Mouse (Mus musculus): ENCODE data around the gene Arnt. TPM values are rescaled to one million over a fixed set of nuclear protein-coding genes. Genes with fewer than 3 reads are reported as not detected.
"Not testable (repeated sequence)": the region's sequence is repeated elsewhere in the genome, so short reads cannot be mapped to it uniquely, and the experiment has no call there.

Gene Arnt
- total RNA-seq, 4 experiments from 2014 or later: 45.0 to 51.9 (median 46.6) TPM

DNA sequence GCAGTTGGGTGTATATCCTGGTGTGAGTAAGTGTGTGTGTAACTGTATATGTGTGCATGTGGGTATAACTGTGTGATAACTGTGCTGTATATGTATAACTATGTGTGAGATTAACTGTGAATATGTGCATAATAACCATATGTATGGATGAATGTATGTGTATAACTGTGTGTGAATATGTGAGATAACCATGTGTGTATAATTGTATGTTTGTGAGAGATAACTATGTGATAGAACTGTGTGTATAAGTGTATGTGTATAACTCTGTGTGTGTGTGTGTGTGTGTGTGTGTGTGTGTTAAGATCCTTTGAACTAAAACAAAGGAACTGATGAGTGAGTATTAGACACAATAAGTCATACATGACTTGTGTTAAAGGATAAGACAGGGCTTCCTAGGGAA, 91.9 kb downstream of the Arnt start:
- DNase-seq (ENCODE audit: low spot score in 2 of 2): no peak

DNA sequence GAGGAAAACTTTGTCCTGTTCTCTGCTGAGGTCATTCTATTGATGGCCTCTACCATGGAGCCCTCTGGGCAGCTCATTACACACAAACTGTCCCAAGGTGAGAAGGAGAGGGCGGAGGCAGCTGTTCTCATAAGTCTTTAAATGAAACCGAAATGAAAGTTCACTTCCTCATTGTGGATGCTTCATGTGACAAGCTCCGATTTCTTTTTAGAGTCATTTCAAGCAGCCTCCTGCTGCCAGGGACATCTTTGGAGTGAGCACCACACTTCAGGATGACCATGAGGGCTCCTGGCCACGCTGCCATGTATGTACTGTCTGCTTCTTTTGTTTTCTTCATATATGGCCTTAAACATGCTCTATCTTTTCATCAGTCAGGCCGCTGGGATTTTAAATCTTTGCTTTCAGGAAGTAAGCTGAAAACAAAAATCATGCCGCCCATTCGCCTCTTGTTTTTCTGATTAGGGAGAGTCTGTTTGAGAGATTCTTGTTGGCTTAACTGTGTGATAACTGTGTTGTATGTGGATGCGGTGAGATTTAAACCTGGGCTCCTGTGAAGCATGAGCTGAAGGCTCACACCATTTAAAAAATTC, 92.5 kb downstream of the Arnt start, which contains the start of gene Ctss:
TSS of gene Ctss (plus strand) at position 165 of the 590 bp plus-strand sequence.
- no peak for DNase-seq (ENCODE audit: low spot score in 2 of 2)

DNA sequence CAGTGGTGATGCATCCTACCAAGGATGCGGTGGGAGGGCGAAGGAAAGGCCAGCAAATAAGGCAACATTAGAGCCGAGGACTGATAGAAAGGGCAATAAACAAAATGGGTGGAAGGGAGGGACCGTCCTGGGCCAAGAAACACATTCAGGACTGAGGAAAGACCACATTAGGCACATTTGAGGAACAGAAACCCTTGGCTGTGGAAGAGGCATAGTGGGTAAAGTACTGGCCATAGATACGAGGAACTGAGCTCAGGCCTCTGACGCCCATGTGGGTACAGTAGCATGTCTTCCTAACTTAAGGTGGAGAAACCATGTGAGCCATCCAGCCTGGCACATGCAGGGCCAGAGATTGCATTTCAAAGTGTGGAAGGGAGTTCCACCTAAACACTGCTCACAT, 95.6 kb downstream of the Arnt start:
- DNase-seq (ENCODE audit: low spot score in 2 of 2): no peak

DNA sequence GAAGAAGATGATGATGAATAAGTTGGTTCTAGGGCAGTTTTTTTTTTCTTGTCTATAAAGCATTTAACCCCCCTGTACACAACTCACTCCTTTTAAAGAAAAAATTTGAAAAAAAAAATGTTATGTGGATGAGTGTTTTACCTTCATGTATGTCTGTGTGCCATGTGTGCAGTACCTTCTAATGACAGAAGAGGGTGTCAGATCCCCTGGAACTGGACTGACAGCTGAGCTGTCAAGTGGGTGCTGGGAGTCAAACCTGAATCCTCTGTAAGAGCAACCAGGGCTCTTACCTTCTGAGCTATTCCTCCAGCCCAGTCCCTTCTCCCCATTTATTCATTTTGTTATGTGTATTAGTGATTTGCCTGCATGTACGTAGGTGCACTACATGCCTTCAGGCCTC, 96.8 kb downstream of the Arnt start:
- no peak for DNase-seq (ENCODE audit: low spot score in 2 of 2)

GRCm38 (mm10) chr3:95533364-95533763, 99.2 kb downstream of the Arnt start:
- DNase-seq (ENCODE audit: low spot score in 2 of 2): no peak

GRCm38 (mm10) chr3:95534927-95535326, 100.7 kb downstream of the Arnt start:
- DNase-seq (ENCODE audit: low spot score in 2 of 2): no peak

DNA sequence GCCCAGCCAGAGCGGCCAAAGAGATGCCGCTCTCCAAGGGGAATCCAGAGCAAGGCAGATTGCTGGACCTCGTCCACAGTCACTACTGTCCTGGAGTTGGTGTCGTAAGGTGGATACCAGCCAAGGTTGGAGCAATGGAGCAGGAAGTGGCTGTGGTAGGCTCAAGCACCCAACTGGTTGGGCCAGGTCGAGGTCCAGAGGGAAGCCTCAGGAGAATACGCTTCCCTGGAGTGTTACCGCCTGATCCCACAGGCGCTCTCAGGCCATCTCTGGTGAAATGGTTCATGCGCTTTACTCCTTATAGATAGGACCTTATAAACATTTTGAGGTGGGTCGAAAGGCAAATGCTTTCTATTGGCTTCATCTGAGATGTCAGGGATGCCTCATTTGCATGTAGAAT, 104.7 kb downstream of the Arnt start:
- DNase-seq (ENCODE audit: low spot score in 2 of 2): no peak

GRCm38 (mm10) chr3:95539837-95540236, 105.6 kb downstream of the Arnt start:
- no peak for DNase-seq (ENCODE audit: low spot score in 2 of 2)

DNA sequence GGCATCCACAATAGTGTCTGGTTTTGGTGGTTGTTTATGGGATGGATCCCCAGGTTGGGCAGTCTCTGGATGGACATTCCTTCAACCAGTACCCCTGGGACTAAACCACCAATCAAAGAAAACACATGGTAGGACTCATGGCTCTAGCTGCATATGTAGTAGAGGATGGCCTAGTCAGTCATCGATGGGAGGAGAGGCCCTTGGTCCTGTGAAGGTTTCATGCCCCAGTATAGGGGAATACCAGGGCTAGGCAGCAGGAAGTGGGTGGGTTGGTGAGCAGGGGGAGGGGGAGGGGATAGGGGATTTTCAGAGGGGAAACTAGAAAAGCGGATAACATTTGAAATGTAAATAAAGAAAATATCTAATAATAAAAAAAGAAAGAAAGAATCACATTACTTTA, 107.0 kb downstream of the Arnt start:
- DNase-seq (ENCODE audit: low spot score in 2 of 2): not testable (repeated sequence)

DNA sequence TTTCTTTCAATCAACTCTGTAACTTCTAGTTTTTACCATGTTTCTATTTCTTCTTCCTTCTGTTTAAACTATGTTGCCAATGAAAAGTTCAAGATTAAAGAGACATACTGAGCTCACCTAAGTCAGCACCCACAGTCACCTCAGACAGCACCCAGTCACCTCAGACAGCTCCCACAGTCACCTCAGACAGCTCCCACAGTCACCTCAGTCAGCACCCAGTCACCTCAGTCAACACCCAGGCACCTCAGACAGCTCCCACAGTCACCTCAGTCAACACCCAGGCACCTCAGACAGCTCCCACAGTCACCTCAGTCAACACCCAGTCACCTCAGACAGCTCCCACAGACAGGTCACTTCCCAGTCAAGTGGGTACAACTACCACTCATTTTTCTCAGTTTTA, 108.0 kb downstream of the Arnt start:
- no peak for DNase-seq (ENCODE audit: low spot score in 2 of 2)

- no peak for DNase-seq (ENCODE audit: low spot score in 2 of 2)
Measured at GRCm38 (mm10) chr3:95542981-95543380, 108.8 kb downstream of the Arnt start.

Other genes starting within 250 kb of the Arnt start
- gene Gabpb2, start 216.5 kb upstream of the Arnt start, total RNA-seq (2022): 1 to 10 TPM; 7.2 to 9.1 (median 7.6) TPM
- 10 to 100 TPM; 13.7 to 18.3 (median 15.0) TPM for gene Cdc42se1, start 205.7 kb upstream of the Arnt start, total RNA-seq (2022)
- 100 to 1,000 TPM in 1 of 4 experiments, 10 to 100 TPM in 3; 69.6 to 108 (median 87.4) TPM for gene Mllt11, start 202.2 kb upstream of the Arnt start, total RNA-seq (2022)
- gene Gm128, start 192.8 kb upstream of the Arnt start, total RNA-seq (2022): not detected
- not detected for gene Bnipl, start 183.2 kb upstream of the Arnt start, total RNA-seq (2022)
- 10 to 100 TPM; 25.4 to 29.7 (median 27.8) TPM for gene Mindy1, start 153.0 kb upstream of the Arnt start, total RNA-seq (2022)
- gene Prune1, start 152.3 kb upstream of the Arnt start, total RNA-seq (2022): 10 to 100 TPM; 47.7 to 58.8 (median 53.5) TPM
- gene Anxa9, start 127.2 kb upstream of the Arnt start, total RNA-seq (2022): not detected
- 10 to 100 TPM; 13.1 to 16.7 (median 15.3) TPM for gene Cers2, start 119.6 kb upstream of the Arnt start, total RNA-seq (2022)
- 10 to 100 TPM in 2 of 4 experiments, 1 to 10 TPM in 2; 8.4 to 10.7 (median 10.1) TPM for gene Setdb1, start 77.2 kb upstream of the Arnt start, total RNA-seq (2022)
- under 1 TPM in 1 of 4 experiments, not detected in 3; 0.92 TPM for gene 4930558C23Rik, start 31.5 kb upstream of the Arnt start, total RNA-seq (2022)
- gene Ctsk, start 64.9 kb downstream of the Arnt start, total RNA-seq (2022): 1 to 10 TPM; 1.5 to 5.8 (median 3.1) TPM
- 1 to 10 TPM in 2 of 4 experiments, under 1 TPM in 2; 0.61 to 3.8 (median 2.0) TPM for gene Ctss, start 92.4 kb downstream of the Arnt start, total RNA-seq (2022)
- gene Hormad1, start 125.3 kb downstream of the Arnt start, total RNA-seq (2022): not detected
- 10 to 100 TPM; 10.4 to 14.3 (median 11.3) TPM for gene Golph3l, start 154.5 kb downstream of the Arnt start, total RNA-seq (2022)
- gene Ensa, start 190.6 kb downstream of the Arnt start, total RNA-seq (2022): 100 to 1,000 TPM; 104 to 118 (median 108) TPM
- 100 to 1,000 TPM in 3 of 4 experiments, 10 to 100 TPM in 1; 95.7 to 113 (median 106) TPM for gene Mcl1, start 224.4 kb downstream of the Arnt start, total RNA-seq (2022)

All from gastrocnemius, adult 8-10 months (tissue).